Mouse (Mus musculus) CH12F3 (cell line): Measurements from ENCODE around the gene Ckap5.

Source experiments
- in situ Hi-C: fragments of 300-500 bp; cut with MboI; formaldehyde crosslinking; loops from 2 replicates; pipeline ENCODE4 v1.14.3; 2020; ENCODE audit warnings: low sequenced_read_pairs

The Ckap5 gene

DNA sequence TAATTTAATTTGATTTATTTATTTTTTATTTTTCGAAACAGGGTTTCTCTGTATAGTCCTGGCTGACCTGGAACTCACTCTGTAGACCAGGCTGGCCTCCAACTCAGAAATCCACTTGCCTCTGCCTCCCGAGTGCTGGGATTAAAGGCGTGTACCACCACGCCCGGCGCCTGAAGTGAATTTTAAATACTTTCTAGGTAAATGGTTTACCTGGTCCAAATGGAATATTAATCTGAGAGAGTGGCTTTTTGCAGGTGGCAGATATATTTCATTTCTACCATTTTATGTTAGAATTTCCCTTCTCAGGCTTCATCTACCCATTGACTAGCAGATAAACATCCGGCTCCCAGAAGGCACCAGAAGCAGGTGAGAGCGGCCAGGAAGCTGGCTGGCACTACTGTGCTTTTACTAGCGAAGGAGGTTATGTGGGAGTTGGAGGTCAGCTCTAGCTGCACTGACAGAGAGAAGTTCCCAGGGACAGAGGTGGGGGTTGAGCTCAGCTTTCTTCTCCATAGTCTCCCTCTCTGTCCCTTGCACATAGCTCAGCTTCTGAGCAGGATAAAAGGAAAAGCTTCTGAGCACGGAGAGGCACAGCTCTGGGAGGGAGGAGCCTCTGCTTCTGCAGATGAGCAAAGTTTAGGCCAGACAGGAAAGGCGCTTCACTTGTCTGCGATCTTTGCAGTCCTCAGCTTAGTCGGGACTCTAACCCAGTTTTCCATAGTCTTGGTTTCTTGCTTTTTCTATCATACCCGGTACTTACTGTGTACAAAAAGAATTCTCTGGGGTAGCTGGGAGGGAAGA, 125.1 kb downstream of the Ckap5 start:
- in situ Hi-C loops: no loop called here

DNA sequence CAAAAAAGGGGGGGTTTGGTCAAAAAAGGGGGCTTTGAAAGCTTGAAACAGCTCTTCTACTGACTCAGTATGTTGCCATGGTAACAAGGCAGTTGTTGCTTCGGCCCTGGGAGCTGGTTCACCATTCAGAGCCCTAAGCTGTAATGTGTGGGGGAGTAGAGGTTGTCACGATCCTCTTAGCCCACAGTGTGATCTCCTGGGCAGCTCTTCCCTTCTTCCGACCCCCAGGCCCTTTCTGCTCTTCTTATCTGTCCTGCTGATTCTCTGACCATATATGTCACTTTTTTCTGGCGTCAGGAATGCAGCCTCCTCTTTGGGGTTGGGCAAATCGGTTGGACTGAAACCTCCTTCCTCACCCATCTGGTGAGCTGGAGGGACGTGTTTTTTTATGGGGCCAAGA, 126.3 kb downstream of the Ckap5 start:
- in situ Hi-C loops: no loop called here

GRCm38 (mm10) chr2:91655388-91655787, 128.8 kb downstream of the Ckap5 start:
- in situ Hi-C loops: no loop called here

- in situ Hi-C loops: no loop called here
These were observed 129.3 kb downstream of the Ckap5 start for GRCm38 (mm10) chr2:91655827-91656226.

DNA sequence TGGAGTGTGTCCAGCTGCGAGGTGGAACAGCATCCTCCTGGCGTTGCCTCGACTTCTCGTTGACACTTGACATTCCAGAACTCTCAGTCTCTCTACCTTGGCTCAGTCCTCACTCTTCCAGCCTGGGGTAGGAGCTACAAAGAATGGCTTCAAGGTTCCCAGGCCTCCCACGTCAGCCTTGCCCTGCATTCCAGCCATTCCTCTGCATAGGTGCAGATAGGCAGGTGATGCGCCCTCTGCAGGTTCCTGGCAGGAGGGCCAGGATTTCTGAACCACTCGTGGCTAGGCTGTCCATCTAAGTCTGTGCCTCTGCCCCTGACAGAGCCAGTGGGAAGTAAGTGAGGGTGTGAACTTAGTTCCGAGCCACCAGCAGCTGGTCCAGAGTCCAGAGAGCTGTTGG, 130.2 kb downstream of the Ckap5 start:
- in situ Hi-C loops: no loop called here

GRCm38 (mm10) chr2:91659657-91660056, 133.1 kb downstream of the Ckap5 start:
- in situ Hi-C loops: no loop called here

GRCm38 (mm10) chr2:91660981-91661380, 134.4 kb downstream of the Ckap5 start:
- in situ Hi-C loops: no loop called here

- in situ Hi-C loops: no loop called here
These were observed 138.2 kb downstream of the Ckap5 start for GRCm38 (mm10) chr2:91664780-91665179.

DNA sequence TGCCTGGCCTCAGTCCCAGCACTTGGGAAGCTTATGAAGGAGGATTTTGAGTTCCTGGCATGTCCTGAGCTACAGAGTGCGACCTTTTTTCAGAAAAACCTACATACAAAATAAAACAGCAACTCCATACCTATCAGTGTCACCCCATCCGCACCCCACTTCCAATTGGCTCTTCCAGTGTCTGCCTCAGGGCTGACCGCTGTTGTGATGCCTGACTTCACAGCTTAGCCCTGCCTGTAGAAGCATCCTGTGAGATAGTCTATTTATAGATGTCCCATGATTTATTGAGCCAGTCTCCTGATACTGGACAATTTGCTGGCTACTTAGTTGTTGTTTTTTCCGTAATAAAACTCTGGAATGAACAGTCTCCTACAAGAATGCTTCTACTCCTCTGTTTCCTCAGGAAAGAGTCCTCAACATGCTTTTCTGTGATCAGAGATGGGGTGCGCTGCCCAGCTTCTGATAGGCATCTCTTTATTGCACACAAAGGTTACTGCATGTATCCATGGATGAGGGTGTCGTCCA, 139.9 kb downstream of the Ckap5 start:
- in situ Hi-C loops: no loop called here

DNA sequence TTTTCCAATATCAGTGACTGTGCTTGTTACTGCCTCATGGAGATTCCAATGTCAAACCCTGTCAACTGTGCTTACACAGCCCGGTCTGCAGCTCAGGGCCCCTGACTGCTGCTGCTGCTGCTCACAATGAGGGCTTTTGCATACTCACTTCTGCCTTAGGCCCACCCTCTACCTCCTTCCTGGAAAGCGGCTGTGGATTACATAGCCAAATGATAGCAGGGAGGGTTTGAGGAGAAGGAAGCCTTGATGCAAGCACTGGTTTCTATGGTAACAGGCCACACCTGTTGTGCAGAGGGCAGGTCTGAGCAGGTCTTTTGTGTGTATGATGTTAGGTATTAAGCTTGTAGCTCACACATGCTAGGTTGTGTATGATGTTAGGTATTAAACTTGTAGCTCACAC, 141.2 kb downstream of the Ckap5 start:
- in situ Hi-C loops: no loop called here

DNA sequence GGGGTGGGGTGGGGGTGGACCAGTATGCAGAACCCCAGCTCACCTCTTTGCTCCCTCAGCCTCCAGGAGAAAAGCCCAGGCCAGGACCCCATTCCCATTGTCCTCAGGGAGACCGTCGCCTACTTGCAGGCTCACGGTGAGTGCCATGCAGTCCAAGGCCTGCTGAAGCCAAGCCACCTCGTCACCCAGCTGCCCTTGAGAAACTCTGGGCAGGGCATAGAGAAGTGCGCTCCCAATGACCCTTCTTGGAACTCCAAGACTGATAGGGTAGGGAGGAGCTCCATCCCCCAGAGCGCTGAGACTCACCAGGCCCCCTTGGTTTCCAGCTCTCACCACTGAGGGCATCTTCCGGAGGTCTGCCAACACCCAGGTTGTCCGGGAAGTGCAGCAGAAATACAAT, 142.8 kb downstream of the Ckap5 start:
- in situ Hi-C loops: no loop called here

- in situ Hi-C loops: no loop called here
These were observed 143.5 kb downstream of the Ckap5 start for GRCm38 (mm10) chr2:91670038-91670437.
